Mouse (Mus musculus) c-Kit-positive CD71-positive TER-119-negative erythroid progenitor cells, embryonic 14.5 days (primary cell): ENCODE data around the gene Ltv1.
A peak's percentile ranks its signal among the peaks of the same experiment; 100 is the strongest.
"Not testable (repeated sequence)": the region's sequence is repeated elsewhere in the genome, so short reads cannot be mapped to it uniquely, and the experiment has no call there.

Experiments
- DNase-seq: peaks from one replicate; pipeline ENCODE4 v3.0.0-alpha.2; 2013; ENCODE audit warnings: low read depth

The Ltv1 gene

GRCm38 (mm10) chr10:13193496-13193895 is 528 bp upstream of the Ltv1 start:
- not testable (repeated sequence) for DNase-seq

DNA sequence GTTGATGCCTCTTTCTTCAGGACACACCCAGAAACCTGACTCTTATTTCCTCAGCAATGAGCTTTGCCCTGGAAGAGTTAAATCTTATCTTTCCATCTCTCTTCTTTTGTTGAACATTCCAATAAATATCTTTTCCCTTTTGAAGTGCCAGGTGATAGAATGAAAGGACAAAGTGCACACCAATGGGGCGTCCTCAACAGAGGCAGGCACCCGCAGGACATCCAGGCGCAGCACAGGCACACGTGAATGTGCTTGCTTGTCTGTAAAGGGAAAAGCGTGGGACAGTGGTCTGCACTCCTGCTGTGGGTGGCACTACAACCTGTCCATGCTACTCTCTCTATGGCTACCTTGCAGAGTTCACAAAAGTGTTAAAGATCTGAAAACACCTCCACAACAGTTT is 3.1 kb downstream of the Ltv1 start:
- DNase-seq, result no peak

DNA sequence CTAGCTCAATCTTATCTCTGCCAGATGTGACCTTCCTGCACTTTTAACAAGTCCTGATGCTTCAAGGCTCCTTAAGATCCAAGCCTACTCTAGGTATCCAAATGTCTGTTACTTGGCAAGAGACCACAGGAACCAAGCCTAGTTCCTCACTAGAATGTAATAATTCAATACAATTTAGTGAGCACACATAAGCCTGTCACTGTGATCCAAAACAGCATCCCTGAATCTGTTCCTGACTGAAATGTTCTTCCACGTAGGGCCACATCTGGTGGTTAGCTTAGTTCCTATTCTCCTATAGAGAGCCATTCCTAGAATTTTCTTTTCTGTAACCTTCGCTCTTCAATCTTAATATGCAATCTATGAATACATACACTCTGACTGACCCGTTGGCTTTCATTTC is 6.2 kb downstream of the Ltv1 start:
- DNase-seq, result no peak

DNA sequence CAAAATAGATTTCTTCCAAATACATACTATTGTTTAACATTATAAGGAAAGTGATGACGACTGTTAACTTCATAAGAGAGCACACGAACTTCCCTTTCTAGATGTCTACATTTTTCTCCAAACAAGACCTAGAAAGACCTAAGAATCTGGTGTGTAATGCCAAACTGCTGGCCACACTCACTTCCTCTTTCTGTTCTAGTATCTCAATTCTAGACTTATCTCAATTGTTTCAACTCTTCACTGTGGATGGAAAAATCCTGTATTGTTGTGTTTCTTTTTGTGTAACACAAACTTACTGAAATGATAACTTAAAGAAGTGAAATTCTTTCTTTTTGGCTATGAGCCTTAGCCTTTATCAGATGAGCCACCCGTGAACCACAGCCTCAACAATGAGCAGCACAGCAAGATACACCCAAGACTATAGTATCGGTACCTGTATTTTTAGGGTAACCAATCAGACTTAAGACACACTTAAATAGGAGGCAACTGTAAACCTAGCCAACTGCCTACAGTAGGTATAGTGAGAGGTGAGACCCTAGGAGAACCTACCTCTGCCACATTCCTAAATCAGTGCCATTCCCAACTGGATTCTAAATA is 8.7 kb downstream of the Ltv1 start:
- DNase-seq, result no peak

- no peak for DNase-seq
Measured at GRCm38 (mm10) chr10:13180211-13180610, 12.8 kb downstream of the Ltv1 start.

DNA sequence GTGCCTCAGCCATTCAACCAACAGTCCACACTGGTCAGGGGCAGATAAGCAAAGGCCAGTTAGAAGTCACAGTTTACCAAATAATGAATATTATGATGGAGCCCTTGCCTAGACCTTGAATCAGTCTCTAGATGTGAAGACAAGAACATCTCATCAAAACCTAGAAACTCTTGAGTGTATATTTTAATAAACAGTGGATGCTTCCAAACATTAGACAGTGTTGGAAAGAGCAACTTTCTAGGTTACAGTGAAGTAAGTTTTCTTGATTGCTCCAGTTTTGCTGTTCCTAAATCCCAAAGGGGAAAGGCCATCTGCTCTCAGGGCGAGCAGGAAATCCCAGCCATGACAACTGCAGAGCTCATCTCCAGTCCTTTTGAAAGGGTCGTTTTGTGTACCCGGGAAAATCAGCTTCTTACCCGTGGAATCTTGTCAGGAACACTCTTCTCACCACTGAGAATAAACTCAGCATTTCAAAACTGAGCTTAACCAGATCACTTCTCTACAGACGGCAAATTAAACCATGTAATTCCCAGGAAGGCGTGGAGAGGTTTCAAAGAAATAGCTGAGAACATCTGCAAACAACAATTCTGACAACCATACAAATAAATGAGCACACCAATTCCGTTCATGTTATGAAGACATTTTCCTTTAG is 14.9 kb downstream of the Ltv1 start, which contains the start of gene Zc2hc1b:
TSS of gene Zc2hc1b (minus strand) at position 51 of the 652 bp plus-strand sequence.
- no peak for DNase-seq

- no peak for DNase-seq
Measured at GRCm38 (mm10) chr10:13175866-13176265, 17.1 kb downstream of the Ltv1 start.

DNA sequence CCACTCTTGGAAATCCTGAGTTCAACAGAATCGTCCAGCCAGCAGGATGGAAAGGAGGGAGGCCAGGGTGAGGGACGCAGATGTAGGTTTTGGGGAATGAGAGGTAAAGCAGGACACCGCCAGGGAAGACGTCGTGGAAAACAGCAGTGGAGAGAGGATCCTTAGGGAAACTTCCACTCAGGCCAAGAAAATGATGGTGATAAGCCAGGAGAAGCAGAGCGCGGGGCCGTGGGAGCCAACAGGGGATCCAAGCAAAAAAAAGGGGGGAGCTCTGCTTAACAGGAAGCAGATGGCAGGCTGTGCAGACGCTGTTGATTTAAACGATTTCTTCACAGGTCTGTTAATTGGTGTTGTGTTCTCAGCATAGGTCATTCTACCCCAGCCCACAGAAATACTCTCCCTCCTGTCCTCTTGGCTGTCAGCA is 20.2 kb downstream of the Ltv1 start:
- no peak for DNase-seq

GRCm38 (mm10) chr10:13171461-13171860 is 21.5 kb downstream of the Ltv1 start:
- no peak for DNase-seq

GRCm38 (mm10) chr10:13170739-13171448 is 22.1 kb downstream of the Ltv1 start:
- DNase-seq, result no peak

- no peak for DNase-seq
Measured at GRCm38 (mm10) chr10:13168461-13168860, 24.5 kb downstream of the Ltv1 start.

DNA sequence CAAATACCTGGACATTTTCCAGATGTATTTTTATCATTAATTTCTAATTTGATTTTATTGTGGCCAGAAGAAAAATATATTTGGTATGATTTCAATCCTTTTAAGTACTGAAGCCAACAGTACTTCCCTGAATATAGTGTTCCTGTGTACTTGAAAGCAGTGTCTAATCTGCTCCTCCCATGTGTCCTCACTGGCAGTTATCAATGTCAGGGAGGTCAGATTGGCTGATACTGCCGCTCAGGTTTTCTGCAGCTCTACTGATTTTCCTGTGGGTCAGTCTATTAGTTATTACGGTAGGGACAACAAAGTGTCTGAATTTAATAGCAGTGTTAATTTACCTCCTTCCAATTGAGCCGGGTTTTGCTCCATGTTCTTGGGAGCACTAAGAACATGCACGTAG is 30.9 kb downstream of the Ltv1 start:
- peak; percentile 27 for DNase-seq

GRCm38 (mm10) chr10:13160913-13161312 is 32.1 kb downstream of the Ltv1 start:
- no peak for DNase-seq

GRCm38 (mm10) chr10:13155377-13155776 is 37.6 kb downstream of the Ltv1 start:
- no peak for DNase-seq

GRCm38 (mm10) chr10:13152811-13153364 is 40.1 kb downstream of the Ltv1 start:
- DNase-seq, result no peak

- DNase-seq, result no peak
Measured at GRCm38 (mm10) chr10:13151353-13151752, 41.6 kb downstream of the Ltv1 start.

DNA sequence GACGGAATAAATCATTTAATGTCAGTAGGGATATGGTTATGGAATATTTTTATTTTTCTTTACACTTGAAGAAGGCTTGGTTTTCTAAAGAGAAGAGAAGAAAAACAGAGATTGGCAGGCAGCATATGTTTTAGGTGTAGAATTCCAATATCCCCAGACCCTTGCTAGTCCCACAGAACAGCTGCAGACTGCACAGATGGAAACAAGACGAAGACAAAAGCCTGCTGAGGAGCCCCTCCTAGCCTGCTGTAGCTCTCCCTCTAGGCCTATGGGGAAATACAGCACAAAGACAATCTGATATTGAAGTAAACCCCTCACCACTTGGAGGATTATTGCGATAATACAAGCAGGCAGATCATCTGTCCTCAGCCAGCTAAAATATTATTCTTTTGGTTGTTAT is 42.5 kb downstream of the Ltv1 start:
- no peak for DNase-seq

DNA sequence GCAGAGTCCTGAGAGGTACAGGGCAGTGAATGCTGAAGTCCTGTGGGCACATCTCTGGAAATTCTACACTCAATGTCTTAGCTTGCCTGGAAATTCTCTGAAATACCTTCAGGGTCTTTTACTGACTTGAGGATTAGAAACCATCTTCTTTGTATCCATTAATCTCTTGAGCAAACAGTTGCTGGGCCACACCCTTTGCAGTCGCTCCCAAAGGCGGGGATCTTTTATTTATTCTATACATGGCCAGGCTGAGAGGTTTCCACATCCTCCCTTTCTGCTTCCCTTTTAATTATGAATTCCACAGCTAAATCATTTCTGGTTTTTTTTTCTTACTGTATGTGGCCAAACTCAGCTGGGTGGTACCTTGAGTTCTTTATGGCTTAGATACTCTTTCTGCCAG is 52.5 kb downstream of the Ltv1 start:
- DNase-seq, result no peak

DNA sequence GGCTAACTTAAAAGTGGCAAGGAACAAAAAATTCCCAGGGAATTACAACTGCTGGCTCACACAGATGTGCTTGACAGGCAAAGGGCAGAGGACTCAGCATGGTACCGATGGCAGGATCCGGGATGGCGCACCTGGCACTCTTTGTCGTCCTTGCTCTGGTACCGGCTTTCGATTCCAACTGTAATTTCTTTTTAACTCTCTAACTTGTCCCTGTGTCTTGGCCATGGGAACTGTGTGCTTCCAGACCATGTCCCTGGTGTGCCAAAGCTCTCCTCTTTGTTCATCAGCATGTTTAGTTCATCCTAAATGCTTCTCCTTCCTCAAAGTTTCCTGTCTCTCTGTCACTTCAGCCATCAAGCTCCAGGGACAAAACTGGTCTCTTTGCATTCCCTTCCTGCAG is 55.1 kb downstream of the Ltv1 start:
- no peak for DNase-seq

DNA sequence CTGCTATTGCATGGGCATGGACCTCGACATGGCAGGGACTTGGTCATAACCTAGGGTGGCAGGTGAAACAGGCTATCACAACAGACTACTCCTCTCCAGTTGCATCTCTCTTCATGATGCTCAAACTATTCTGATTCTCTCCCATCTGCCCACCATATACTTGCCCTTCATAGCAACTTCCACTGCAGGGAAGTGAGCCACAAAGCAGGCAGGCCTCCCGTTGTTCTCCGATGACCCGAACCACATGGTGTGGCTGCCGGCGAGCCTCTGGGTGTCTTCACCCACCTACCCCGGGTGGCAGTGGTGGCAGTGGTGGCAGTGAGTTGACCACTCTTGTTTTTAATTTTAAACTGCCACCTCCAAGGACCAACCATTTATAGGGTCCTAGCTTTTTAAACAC is 57.2 kb downstream of the Ltv1 start:
- no peak for DNase-seq

GRCm38 (mm10) chr10:13135276-13135675 is 57.7 kb downstream of the Ltv1 start:
- no peak for DNase-seq

GRCm38 (mm10) chr10:13133850-13134249 is 59.1 kb downstream of the Ltv1 start:
- no peak for DNase-seq
